Mouse (Mus musculus): ENCODE measurements around the gene Slc7a6.

The Slc7a6 gene

GRCm38 (mm10) chr8:106140769-106141168, 27.9 kb upstream of the Slc7a6 start:
- DNase-seq (ENCODE audit: low spot score in 2 of 2), result peak; percentile 77 to 79

GRCm38 (mm10) chr8:106145331-106145730, 23.3 kb upstream of the Slc7a6 start:
- DNase-seq (ENCODE audit: low spot score in 2 of 2), result no peak

GRCm38 (mm10) chr8:106146014-106146413, 22.6 kb upstream of the Slc7a6 start:
- no peak for DNase-seq (ENCODE audit: low spot score in 2 of 2)

- no peak for DNase-seq (ENCODE audit: low spot score in 2 of 2)
These were observed 20.6 kb upstream of the Slc7a6 start for GRCm38 (mm10) chr8:106147868-106148565.

- no peak for DNase-seq (ENCODE audit: low spot score in 2 of 2)
These were observed 19.6 kb upstream of the Slc7a6 start for GRCm38 (mm10) chr8:106149025-106149424.

- peak; percentile 87 to 89 for DNase-seq (ENCODE audit: low spot score in 2 of 2)
These were observed 18.6 kb upstream of the Slc7a6 start, which contains the start of gene Pla2g15 for GRCm38 (mm10) chr8:106149801-106150652. TSS of gene Pla2g15 (plus strand) at chr8:106150399.

- DNase-seq (ENCODE audit: low spot score in 2 of 2), result no peak
These were observed 18.0 kb upstream of the Slc7a6 start for GRCm38 (mm10) chr8:106150653-106151000.

GRCm38 (mm10) chr8:106151041-106151440, 17.6 kb upstream of the Slc7a6 start:
- no peak for DNase-seq (ENCODE audit: low spot score in 2 of 2)

- DNase-seq (ENCODE audit: low spot score in 2 of 2), result no peak
These were observed 15.8 kb upstream of the Slc7a6 start for GRCm38 (mm10) chr8:106152876-106153275.

GRCm38 (mm10) chr8:106157419-106157818, 11.2 kb upstream of the Slc7a6 start:
- DNase-seq (ENCODE audit: low spot score in 2 of 2), result no peak

GRCm38 (mm10) chr8:106158381-106158780, 10.3 kb upstream of the Slc7a6 start:
- DNase-seq (ENCODE audit: low spot score in 2 of 2), result no peak

GRCm38 (mm10) chr8:106159876-106160275, 8.8 kb upstream of the Slc7a6 start:
- no peak for DNase-seq (ENCODE audit: low spot score in 2 of 2)

- DNase-seq (ENCODE audit: low spot score in 2 of 2), result no peak
These were observed 5.4 kb upstream of the Slc7a6 start for GRCm38 (mm10) chr8:106163251-106163650.

GRCm38 (mm10) chr8:106165460-106165859, 3.2 kb upstream of the Slc7a6 start:
- peak; percentile 70 to 71 for DNase-seq (ENCODE audit: low spot score in 2 of 2)

GRCm38 (mm10) chr8:106169017-106169933, 618 bp downstream of the Slc7a6 start:
- peak in 1 of 2 experiments; percentile 17 for DNase-seq (ENCODE audit: low spot score in 2 of 2)

- DNase-seq (ENCODE audit: low spot score in 2 of 2), result no peak
These were observed 1.4 kb downstream of the Slc7a6 start for GRCm38 (mm10) chr8:106169934-106170480.

- DNase-seq (ENCODE audit: low spot score in 2 of 2), result no peak
These were observed 4.9 kb downstream of the Slc7a6 start for GRCm38 (mm10) chr8:106173566-106173965.

- DNase-seq (ENCODE audit: low spot score in 2 of 2), result no peak
These were observed 8.2 kb downstream of the Slc7a6 start for GRCm38 (mm10) chr8:106176891-106177290.

- no peak for DNase-seq (ENCODE audit: low spot score in 2 of 2)
These were observed 8.9 kb downstream of the Slc7a6 start for GRCm38 (mm10) chr8:106177594-106177993.

- no peak for DNase-seq (ENCODE audit: low spot score in 2 of 2)
These were observed 9.8 kb downstream of the Slc7a6 start for GRCm38 (mm10) chr8:106178428-106178827.

GRCm38 (mm10) chr8:106185628-106186270, 17.1 kb downstream of the Slc7a6 start:
- no peak for DNase-seq (ENCODE audit: low spot score in 2 of 2)
